Mouse (Mus musculus) brain, embryonic 14.5 days (tissue): ENCODE results near the gene Mfsd4b5.

Experiments
- CTCF ChIP-seq: fragments of 200-500 bp; IDR thresholded peaks from 2 replicates; pipeline ENCODE4 v1.5.1; 2012; ENCODE audit warnings: inconsistent platforms, mild to moderate bottlenecking, moderate library complexity, borderline replicate concordance; ENCODE audit not compliant: insufficient read depth, insufficient read length; ENCODE audit errors: extremely low read depth
- POLR2A ChIP-seq: fragments of 200-500 bp; IDR thresholded peaks from 2 replicates; pipeline ENCODE4 v1.6.1; 2012; ENCODE audit warnings: mild to moderate bottlenecking, inconsistent platforms, borderline replicate concordance; ENCODE audit not compliant: poor library complexity, insufficient read depth, insufficient read length, severe bottlenecking; ENCODE audit errors: extremely low read depth

DNA sequence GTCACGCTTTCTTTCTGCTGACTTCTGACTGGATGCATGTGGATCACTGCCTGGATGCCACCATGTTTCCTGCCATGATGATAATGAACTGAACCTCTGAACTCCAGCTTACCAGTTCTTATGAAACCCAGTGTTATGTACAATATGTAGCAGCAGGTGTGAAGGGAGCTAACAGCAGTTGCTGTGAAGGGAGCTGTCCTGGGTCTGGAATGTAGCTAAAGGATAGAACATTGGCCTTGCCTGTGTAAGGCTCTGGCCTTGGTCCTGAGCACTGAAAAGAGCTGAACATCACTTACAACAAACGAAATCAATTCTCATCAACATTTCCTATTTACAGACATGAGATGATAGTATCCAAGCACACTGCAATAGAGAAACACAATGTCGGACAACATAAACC is 18.9 kb downstream of the Mfsd4b5 start:
- TF ChIP-seq CTCF: no peak
- no peak for TF ChIP-seq POLR2A
